Mouse (Mus musculus): ENCODE data around the gene Shisa8. TPM values are rescaled to one million over a fixed set of nuclear protein-coding genes. Genes with fewer than 3 reads are reported as not detected.
A peak's percentile ranks its signal among the peaks of the same experiment; 100 is the strongest.

Gene Shisa8
- total RNA-seq, 2 experiments from 2014 or later: 0.21 TPM; not detected in 1

- DNase-seq: no peak
Observed at GRCm38 (mm10) chr15:82172648-82173047, 40.0 kb downstream of the Shisa8 start.

DNA sequence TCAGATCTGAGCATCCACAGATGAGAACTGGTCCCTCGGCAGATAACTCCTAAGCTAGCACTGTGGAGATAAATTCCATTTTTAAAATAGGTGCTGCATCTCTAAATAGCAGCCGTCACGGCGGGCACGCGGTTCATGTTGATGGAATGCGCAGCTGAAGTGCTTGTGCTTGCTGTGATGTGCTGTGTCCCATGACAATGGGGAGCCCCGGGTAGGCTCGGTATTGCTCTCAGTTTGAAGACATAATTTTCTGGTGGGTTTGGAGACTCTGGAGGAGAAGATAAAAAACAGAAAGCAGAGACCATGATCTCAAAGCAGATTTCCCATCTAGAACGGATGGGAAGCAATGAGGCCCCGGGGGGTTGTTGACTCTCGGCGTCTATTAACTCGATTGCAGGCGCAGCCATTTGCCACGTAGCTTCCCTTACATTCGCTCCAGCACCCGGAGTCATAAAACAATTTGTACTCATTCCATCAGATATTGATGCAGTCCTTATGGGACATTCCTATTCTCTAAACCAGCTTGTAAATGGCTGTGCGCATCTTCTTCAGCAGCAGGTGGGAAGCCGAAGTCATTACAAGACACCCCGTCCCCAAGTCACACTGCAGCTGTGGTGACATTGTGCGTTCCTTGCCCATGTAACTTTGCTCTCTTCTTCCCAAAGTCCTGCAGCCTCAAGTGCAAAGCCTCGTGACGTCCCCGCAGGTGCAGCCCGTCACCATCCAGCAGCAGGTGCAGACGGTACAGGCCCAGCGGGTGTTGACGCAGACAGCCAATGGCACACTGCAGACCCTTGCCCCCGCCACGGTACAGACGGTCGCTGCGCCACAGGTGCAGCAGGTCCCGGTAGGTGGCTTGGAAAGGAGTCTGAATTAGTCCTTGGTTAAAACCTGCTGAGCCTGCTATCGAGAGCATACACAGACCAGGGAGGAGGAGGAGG is 41.9 kb downstream of the Shisa8 start:
- peak; percentile 20 to 38 for DNase-seq

GRCm38 (mm10) chr15:82169671-82170070 is 42.9 kb downstream of the Shisa8 start:
- DNase-seq: no peak

- no peak for DNase-seq
Observed at GRCm38 (mm10) chr15:82167201-82168168, 45.1 kb downstream of the Shisa8 start.

DNA sequence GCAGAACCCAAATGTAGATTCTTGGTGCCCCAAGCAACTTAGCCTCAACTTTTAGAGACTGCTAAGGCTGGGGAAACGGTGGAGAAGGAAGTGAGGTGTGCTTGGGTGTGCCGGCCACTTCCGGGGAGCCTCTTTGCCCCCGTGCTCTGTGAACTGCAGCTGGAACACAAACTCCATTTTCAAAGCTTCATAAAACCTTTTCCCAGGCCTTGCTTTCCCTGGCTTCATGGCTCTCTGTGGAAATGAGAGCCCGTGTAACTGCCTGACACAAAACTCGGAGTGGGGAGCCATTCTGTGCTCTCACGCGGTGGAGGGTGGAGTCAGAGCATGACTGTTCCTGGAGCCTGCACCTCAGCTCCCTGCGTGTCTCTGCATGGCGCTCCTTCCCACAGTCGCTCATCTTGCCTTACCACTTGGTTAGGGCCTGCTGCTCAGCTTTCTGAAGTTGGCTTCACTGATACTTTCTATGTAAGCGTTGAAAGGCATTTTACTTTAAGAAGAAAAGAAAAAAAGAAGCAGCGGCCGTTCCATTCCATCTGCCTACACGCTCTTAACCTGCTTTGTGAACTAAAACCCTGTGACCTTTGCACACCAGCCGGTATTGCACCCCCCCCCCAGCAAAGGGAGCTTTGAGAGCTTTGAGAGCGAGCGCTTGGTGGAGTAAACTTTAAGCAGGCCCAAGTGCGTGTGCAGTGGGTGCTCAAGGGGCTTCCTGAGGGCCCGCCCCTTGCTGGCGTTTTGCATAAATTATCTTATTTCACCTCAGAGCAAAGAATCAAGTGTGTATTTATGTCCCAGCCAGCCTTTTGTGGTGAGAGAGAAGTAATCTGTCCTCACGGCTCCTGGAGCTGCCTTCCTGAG is 46.1 kb downstream of the Shisa8 start:
- no peak for DNase-seq

DNA sequence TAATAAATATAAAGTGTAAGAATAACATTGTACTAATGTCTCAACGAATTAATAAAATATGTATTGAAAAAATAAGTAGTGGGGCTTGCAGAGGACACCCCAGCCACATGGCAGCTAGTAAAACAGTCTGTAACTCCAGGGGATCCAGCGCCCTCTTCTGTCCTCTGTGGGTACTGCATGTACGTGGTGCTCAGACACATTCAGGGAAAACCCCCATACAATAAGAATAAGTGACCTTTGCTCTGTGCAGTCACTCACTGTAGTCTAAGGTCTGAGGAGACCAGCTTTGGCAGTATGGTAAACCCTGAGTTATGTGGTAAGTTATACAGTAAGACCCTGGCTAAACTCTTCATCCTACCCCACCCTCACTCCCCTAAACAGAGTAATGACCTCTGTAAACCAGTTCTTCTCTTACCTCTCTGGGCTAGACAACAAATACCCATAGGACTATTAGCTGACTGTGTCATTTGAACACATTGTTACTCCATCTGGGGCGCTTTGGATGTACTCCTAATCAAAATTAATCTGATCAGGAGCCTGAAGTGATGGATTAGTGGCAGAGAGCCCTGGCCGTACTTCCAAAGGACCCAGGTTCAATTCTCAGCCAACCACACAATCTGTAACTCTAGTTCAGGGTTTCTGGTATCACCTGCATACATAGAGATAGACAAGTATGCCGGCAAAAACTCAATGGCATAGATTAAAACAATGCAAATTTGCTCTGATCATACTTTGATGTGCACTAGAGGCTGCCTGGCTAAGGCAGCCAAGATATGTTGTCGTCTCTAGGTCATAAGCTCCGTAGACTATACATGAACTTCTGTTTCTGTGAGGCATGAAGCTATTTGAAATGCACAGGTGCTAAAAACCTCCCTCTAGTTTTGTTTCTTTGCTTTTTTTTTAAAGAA is 47.0 kb downstream of the Shisa8 start:
- peak; percentile 67 to 90 for DNase-seq

DNA sequence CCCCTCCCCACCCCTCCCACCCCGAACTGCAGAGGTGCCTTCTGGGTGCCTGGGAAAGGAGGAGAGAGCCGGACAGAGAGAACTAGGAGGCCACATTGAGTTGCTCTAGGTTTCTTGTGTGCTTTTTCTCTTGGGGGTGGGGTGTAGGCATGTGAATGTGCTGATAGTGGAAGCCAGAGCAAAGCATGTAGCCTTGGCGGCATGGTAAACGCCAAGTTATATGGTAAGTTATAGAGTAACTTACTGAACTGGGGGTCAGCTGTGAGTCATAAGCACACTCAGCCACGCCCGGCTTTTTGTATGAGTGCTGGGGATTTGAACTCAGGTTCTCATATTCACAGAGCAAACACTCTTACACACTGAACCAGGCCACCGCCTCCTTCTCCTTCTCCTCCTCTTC is 48.1 kb downstream of the Shisa8 start:
- no peak for DNase-seq

GRCm38 (mm10) chr15:82164061-82164399 is 48.6 kb downstream of the Shisa8 start:
- no peak for DNase-seq

DNA sequence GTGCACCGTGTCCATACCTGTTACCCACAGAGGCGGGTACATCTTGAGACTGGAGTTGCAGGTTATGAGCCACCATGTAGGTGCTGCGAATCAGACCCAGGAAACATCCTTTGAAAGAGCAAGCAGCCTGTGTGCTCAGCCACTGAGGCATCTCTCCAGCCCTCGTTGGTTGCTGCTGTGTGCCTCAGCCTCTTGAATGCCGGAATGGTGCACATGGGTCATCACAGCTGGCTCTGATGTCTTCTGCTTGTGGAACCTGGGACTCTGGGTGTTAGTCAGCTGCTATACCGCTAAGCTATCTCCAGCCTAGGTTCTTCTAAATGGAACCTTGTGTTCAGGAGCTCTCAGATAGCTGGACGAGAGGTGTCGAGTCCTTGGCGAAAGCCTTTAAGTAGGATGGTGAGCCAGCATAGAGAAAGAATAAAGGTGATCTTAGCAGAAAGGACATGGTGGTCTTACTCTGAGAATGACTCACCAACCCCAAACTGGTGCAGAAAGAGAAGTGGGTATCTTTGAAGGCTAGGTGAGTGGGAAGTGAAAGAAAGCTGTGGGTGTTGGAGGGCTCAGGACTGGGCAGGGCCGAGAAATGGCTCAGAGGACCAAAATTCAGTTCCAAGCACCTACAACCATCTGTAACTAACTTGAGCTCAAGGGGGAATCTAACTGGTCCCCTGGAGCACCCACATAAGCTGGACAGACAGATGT is 49.1 kb downstream of the Shisa8 start:
- no peak for DNase-seq

GRCm38 (mm10) chr15:82161965-82162600 is 50.5 kb downstream of the Shisa8 start:
- DNase-seq: no peak

DNA sequence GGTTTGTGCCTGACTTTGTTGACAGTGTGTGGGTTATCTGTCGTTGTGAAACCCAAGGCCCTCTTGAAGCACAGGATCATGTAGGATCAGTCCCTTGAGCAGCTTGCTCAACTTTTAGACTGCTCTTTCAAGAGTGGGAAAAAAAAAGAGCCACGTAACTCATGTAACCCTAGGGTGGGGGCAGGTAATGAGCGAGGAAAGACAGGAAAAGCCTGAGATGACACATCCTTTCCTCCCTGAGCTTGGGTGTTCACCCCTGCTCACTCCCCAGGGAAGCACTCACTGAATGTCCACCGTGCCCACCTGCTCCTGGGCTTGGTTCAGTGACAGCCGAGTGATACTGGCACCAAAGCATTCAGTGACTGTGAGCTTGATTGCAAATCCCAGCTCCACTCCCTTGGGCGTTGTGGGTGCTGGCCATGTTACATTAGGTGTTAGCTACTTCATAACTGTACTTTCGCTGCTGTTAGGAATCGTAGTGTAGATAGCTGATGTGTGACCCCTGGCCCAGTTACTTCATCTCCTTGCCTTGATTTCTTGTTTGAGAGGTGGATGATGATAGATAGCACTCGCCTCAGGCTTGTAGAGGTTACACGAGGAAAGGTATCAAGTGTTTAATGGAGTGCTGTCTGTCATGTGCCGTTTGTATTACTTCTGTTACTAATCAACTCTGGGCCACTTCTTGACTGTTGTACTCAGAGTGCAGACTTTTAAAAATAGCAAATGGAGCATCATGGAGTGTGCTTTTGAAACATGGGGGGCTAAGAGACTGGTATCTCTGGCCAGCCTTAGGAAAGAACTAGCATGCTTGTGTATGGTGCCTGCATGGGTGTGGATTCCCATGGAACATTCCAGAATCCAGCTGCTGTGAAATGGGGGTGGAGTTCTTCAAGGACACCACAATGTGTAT is 51.6 kb downstream of the Shisa8 start:
- DNase-seq: no peak

- DNase-seq: no peak
Observed at GRCm38 (mm10) chr15:82159471-82159870, 53.1 kb downstream of the Shisa8 start.

GRCm38 (mm10) chr15:82158243-82159035 is 54.2 kb downstream of the Shisa8 start:
- no peak for DNase-seq

GRCm38 (mm10) chr15:82156902-82157301 is 55.7 kb downstream of the Shisa8 start:
- no peak for DNase-seq

DNA sequence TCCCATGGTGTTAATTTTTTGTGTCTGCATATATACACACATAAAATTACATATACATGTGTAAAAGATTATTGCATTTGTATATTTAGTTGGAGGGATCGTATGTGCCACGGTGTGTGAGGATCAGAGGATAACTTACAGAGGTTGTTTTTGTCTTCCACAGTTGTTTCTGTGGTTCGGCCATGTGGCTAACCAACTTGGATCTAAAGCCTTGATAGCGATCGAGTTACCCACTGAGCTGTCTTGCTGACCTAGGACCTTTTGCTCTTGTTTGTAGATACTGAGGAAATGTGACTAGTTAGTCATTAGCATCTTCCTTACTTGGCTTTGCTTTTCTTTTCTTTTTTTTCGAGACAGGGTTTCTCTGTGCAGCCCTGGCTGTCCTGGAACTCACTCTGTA is 56.3 kb downstream of the Shisa8 start:
- no peak for DNase-seq
